Mouse (Mus musculus) heart, embryonic 15.5 days (tissue): Measurements from ENCODE around the gene Psmb5. TPM values are rescaled to one million over a fixed set of nuclear protein-coding genes. Genes with fewer than 3 reads are reported as not detected.

Experiments
- ATAC-seq: fragments of 200-750 bp; cut with Nextera tagmentation; replicated peaks from 2 replicates; pipeline ENCODE4 v1.8.0; 2017; ENCODE audit warnings: low read depth, moderate TSS enrichment; ENCODE audit not compliant: insufficient number of reproducible peaks, insufficient read depth, low FRiP score
- H3K27ac ChIP-seq: fragments of 300-500 bp; sonication (generic); 2 replicates; pipeline ENCODE4 v1.5.1; 2015; ENCODE audit warnings: mild to moderate bottlenecking, inconsistent platforms
- H3K27me3 ChIP-seq: fragments of 300-500 bp; sonication (generic); 2 replicates; pipeline ENCODE4 v1.6.1; 2015; ENCODE audit warnings: inconsistent platforms
- H3K36me3 ChIP-seq: fragments of 300-500 bp; sonication (generic); 2 replicates; pipeline ENCODE4 v1.6.1; 2015; ENCODE audit warnings: mild to moderate bottlenecking, inconsistent platforms
- H3K4me1 ChIP-seq: fragments of 300-500 bp; sonication (generic); replicated peaks from 2 replicates; pipeline ENCODE4 v1.6.1; 2015; ENCODE audit warnings: inconsistent platforms
- H3K4me2 ChIP-seq: fragments of 300-500 bp; sonication (generic); 2 replicates; pipeline ENCODE4 v1.6.1; 2015; ENCODE audit warnings: inconsistent platforms, mild to moderate bottlenecking, moderate library complexity
- H3K4me3 ChIP-seq: fragments of 300-500 bp; sonication (generic); 2 replicates; pipeline ENCODE4 v1.5.1; 2015; ENCODE audit warnings: mild to moderate bottlenecking, inconsistent platforms
- H3K9ac ChIP-seq: fragments of 300-500 bp; sonication (generic); 2 replicates; pipeline ENCODE4 v1.6.1; 2015; ENCODE audit warnings: mild to moderate bottlenecking, inconsistent platforms
- H3K9me3 ChIP-seq: fragments of 300-500 bp; sonication (generic); replicated peaks from 2 replicates; pipeline ENCODE4 v1.6.1; 2016; ENCODE audit warnings: inconsistent platforms
- WGBS: fragments of 180-500 bp; shearing (Covaris S2); methylation state at CpG from one replicate; pipeline ENCODE4 v1.1.7; 2015; ENCODE audit warnings: mixed read lengths; 5-methylcytosine and 5-hydroxymethylcytosine counted together
- polyA plus RNA-seq: library from polyadenylated mRNA; unstranded; fragments of >200 nt; fragmentation: Nextera tagmentation; extraction: Ambion mirVana; gene quantifications from 2 replicates; pipeline ENCODE4 v1.2.1, GENCODE M21; 2015

The Psmb5 gene
- polyA plus RNA-seq, 1 experiment from 2014 or later: 294 TPM

GRCm38 (mm10) chr14:54607226-54607625, 10.6 kb downstream of the Psmb5 start:
- 57% methylated on average over 8 of the region's 8 CpGs for WGBS

GRCm38 (mm10) chr14:54605752-54606321, 12.0 kb downstream of the Psmb5 start, which contains the start of gene 4931414P19Rik:
4931414P19Rik (minus strand) TSS chr14:54605993.
- H3K4me2 ChIP-seq: peak within 1 kb of the TSS; percentile 77
- peak; percentile 53; the same call in 1 of the 2 replicates for ATAC-seq
- H3K4me3 ChIP-seq: peak within 1 kb of the TSS; percentile 64
- no peaks in the 10 kb centered on the region for H3K9me3 ChIP-seq
- no peaks in the 10 kb centered on the region for H3K27me3 ChIP-seq
- peak within 1 kb of the TSS; percentile 85 for H3K27ac ChIP-seq
- H3K9ac ChIP-seq: peak within 1 kb of the TSS; percentile 66
- peaks cover 20% of the 10 kb centered on the region for H3K4me1 ChIP-seq
- no peaks in the 10 kb centered on the region for H3K36me3 ChIP-seq
- under 1% methylated on average over 39 of the region's 39 CpGs for WGBS

More at GRCm38 (mm10) chr14:54607226-54607625, 10.6 kb downstream of the Psmb5 start:
- no peak overlapping the region for H3K4me2 ChIP-seq
- no peaks in the 10 kb centered on the region for H3K27me3 ChIP-seq
- ATAC-seq: no peak
- no peak overlapping the region for H3K9ac ChIP-seq
- peaks cover 8% of the 10 kb centered on the region; the same call in 1 of the 2 replicates for H3K36me3 ChIP-seq
- H3K4me1 ChIP-seq: peaks cover 19% of the 10 kb centered on the region
- H3K27ac ChIP-seq: no peak overlapping the region
- H3K4me3 ChIP-seq: no peak overlapping the region
- no peaks in the 10 kb centered on the region for H3K9me3 ChIP-seq

- no peaks in the 10 kb centered on the region for H3K9me3 ChIP-seq
- H3K9ac ChIP-seq: no peak overlapping the region
- H3K27ac ChIP-seq: peak overlapping the region; percentile 98
- H3K36me3 ChIP-seq: no peaks in the 10 kb centered on the region
- H3K4me1 ChIP-seq: peaks cover 20% of the 10 kb centered on the region
- no peak for ATAC-seq
- peak overlapping the region; percentile 69 for H3K4me2 ChIP-seq
- H3K27me3 ChIP-seq: no peaks in the 10 kb centered on the region
- 82% methylated on average over 8 of the region's 8 CpGs for WGBS
- peak overlapping the region; percentile 83 for H3K4me3 ChIP-seq
These were observed 14.1 kb downstream of the Psmb5 start for GRCm38 (mm10) chr14:54603686-54604085.

GRCm38 (mm10) chr14:54603038-54603654, 14.7 kb downstream of the Psmb5 start:
- WGBS: under 1% methylated on average over 46 of the region's 46 CpGs
- Histone ChIP-seq H3K27ac (peak overlapping the region; percentile 98), H3K27me3 (no peaks in the 10 kb centered on the region), H3K4me1 (peaks cover 20% of the 10 kb centered on the region), H3K4me3 (peak overlapping the region; percentile 83), H3K36me3 (no peaks in the 10 kb centered on the region), H3K4me2 (peak overlapping the region; percentile 69), H3K9me3 (no peaks in the 10 kb centered on the region), H3K9ac (peak overlapping the region; percentile 83)
- ATAC-seq: peak; percentile 98

- Histone ChIP-seq H3K9ac (peak overlapping the region; percentile 83), H3K4me1 (peaks cover 20% of the 10 kb centered on the region), H3K27ac (peak overlapping the region; percentile 98), H3K36me3 (no peaks in the 10 kb centered on the region), H3K4me2 (peak overlapping the region; percentile 69), H3K4me3 (peak overlapping the region; percentile 83), H3K27me3 (no peaks in the 10 kb centered on the region), H3K9me3 (no peaks in the 10 kb centered on the region)
- WGBS: 42% methylated on average over 4 of the region's 4 CpGs
- ATAC-seq: no peak
These were observed 15.2 kb downstream of the Psmb5 start for GRCm38 (mm10) chr14:54602613-54603012.

- no peak overlapping the region for H3K9ac ChIP-seq
- no peak overlapping the region for H3K27ac ChIP-seq
- no peak for ATAC-seq
- no peaks in the 10 kb centered on the region for H3K27me3 ChIP-seq
- H3K4me3 ChIP-seq: no peak overlapping the region
- peaks cover 20% of the 10 kb centered on the region for H3K4me1 ChIP-seq
- WGBS: 70% methylated on average over 2 of the region's 2 CpGs
- H3K36me3 ChIP-seq: no peaks in the 10 kb centered on the region
- no peaks in the 10 kb centered on the region for H3K9me3 ChIP-seq
- H3K4me2 ChIP-seq: no peak overlapping the region
These were observed 16.2 kb downstream of the Psmb5 start for GRCm38 (mm10) chr14:54601601-54602000.

- H3K4me1 ChIP-seq: peaks cover 25% of the 10 kb centered on the region
- H3K27ac ChIP-seq: no peak overlapping the region
- 78% methylated on average over 7 of the region's 7 CpGs for WGBS
- no peaks in the 10 kb centered on the region for H3K27me3 ChIP-seq
- ATAC-seq: no peak
- H3K4me3 ChIP-seq: no peak overlapping the region
- no peak overlapping the region for H3K9ac ChIP-seq
- H3K36me3 ChIP-seq: no peaks in the 10 kb centered on the region
- no peaks in the 10 kb centered on the region for H3K9me3 ChIP-seq
- H3K4me2 ChIP-seq: no peak overlapping the region
These were observed 20.7 kb downstream of the Psmb5 start for GRCm38 (mm10) chr14:54597084-54597483.

GRCm38 (mm10) chr14:54594631-54595414, 23.0 kb downstream of the Psmb5 start:
- Histone ChIP-seq H3K4me2 (peak overlapping the region; percentile 59), H3K27me3 (no peaks in the 10 kb centered on the region), H3K4me3 (peak overlapping the region; percentile 34), H3K27ac (peak overlapping the region; percentile 46; the same call in 1 of the 2 replicates), H3K4me1 (peaks cover 24% of the 10 kb centered on the region), H3K9me3 (no peaks in the 10 kb centered on the region), H3K9ac (peak overlapping the region; percentile 38; the same call in 1 of the 2 replicates), H3K36me3 (no peaks in the 10 kb centered on the region)
- 0 out of 2 replicates have a peak, but pooled peaks have one; percentile 36 for ATAC-seq
- 50% methylated on average over 28 of the region's 28 CpGs for WGBS

GRCm38 (mm10) chr14:54594055-54594454, 23.8 kb downstream of the Psmb5 start:
- no peak for ATAC-seq
- H3K27me3 ChIP-seq: no peaks in the 10 kb centered on the region
- no peaks in the 10 kb centered on the region for H3K36me3 ChIP-seq
- no peak overlapping the region for H3K27ac ChIP-seq
- no peak overlapping the region for H3K4me3 ChIP-seq
- H3K4me1 ChIP-seq: peaks cover 24% of the 10 kb centered on the region
- no peak overlapping the region for H3K9ac ChIP-seq
- no peaks in the 10 kb centered on the region for H3K9me3 ChIP-seq
- H3K4me2 ChIP-seq: peak overlapping the region; percentile 59; the same call in 1 of the 2 replicates
- WGBS: 91% methylated on average over 3 of the region's 3 CpGs

GRCm38 (mm10) chr14:54592319-54592934, 25.4 kb downstream of the Psmb5 start:
- peak overlapping the region; percentile 24 for H3K4me2 ChIP-seq
- no peak overlapping the region for H3K4me3 ChIP-seq
- no peaks in the 10 kb centered on the region for H3K36me3 ChIP-seq
- no peaks in the 10 kb centered on the region for H3K27me3 ChIP-seq
- WGBS: 23% methylated on average over 10 of the region's 10 CpGs
- peak; percentile 83 for ATAC-seq
- peak overlapping the region; percentile 46; the same call in 1 of the 2 replicates for H3K9ac ChIP-seq
- peak overlapping the region; percentile 90 for H3K27ac ChIP-seq
- no peaks in the 10 kb centered on the region for H3K9me3 ChIP-seq
- H3K4me1 ChIP-seq: peaks cover 32% of the 10 kb centered on the region

- H3K4me3 ChIP-seq: no peak overlapping the region
- no peak for ATAC-seq
- no peaks in the 10 kb centered on the region for H3K36me3 ChIP-seq
- 90% methylated on average over 16 of the region's 16 CpGs for WGBS
- no peak overlapping the region for H3K27ac ChIP-seq
- H3K4me2 ChIP-seq: no peak overlapping the region
- no peak overlapping the region for H3K9ac ChIP-seq
- H3K27me3 ChIP-seq: no peaks in the 10 kb centered on the region
- peaks cover 32% of the 10 kb centered on the region for H3K4me1 ChIP-seq
- H3K9me3 ChIP-seq: no peaks in the 10 kb centered on the region
These were observed 26.8 kb downstream of the Psmb5 start for GRCm38 (mm10) chr14:54591056-54591455.
